Mouse (Mus musculus) heart, adult 9 months (tissue): ENCODE measurements around the gene Cic.

Experiments used
- DNase-seq, 2 experiments: peaks; one replicate each; pipeline ENCODE4 v3.0.0; 2022; ENCODE audit warnings: low spot score in 2 of 2

Cic gene

DNA sequence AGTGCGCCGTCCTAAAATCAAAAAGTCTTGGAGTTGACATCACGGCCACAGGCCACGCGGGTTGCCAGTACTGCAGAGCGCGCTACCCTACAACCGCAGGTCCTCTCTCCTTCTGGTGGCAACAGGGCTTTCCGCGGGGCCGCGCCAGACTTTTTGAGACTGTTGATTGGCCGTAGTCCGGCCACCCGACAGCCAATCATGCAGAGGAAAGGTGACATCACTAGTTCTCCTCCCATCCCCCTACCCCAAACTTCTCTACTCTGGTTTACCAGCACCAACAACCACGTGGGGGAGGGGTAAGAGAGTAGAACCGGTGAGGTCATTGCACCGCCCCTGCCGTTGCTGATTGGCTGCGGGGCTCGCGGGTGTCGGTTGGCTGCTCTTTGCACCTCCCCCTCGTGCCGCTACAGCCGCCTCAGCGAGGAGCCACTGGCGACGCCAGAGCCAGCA lies at the start of gene Cic:
Gene Cic (plus strand): TSS at position 404 of the 450 bp plus-strand sequence.
- peak; percentile 100 for DNase-seq

DNA sequence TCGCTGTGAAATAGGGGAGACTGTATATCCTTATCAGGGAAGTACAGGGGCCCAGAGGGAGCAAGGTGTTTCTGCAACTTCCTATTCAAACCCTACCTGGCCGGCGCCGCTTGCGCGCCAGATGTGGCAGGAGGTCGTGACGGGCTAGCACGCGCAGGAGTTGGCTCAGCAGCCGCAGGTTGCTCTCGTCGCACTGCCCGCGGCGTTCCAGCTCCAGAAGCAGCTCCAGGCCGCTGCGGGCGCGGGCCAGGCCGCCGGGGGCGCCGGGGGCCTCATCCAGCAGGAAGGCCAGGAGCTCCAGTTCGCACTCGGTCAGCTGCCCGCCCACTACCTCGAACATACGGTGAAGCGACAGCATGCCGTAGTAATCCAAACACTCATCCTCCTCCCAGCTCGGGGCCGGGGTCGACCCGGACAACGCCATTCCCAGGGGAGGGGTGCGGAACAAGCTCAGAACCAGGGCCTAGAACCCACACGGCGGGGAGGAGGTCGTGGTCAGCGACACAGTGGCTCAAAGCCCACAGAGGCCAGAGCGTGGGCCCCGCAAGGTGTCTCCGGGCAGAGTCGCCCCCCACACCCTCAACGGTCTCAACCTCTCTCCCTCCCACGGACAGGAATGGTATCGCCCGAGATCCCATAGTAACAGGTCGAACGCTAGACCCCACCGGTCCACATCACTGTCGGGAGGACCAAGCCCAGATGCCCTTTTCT lies 48.6 kb upstream of the Cic start:
- DNase-seq: peak; percentile 33 to 40

- DNase-seq: no peak
Observed at GRCm38 (mm10) chr7:25219416-25219750, 48.1 kb upstream of the Cic start.

DNA sequence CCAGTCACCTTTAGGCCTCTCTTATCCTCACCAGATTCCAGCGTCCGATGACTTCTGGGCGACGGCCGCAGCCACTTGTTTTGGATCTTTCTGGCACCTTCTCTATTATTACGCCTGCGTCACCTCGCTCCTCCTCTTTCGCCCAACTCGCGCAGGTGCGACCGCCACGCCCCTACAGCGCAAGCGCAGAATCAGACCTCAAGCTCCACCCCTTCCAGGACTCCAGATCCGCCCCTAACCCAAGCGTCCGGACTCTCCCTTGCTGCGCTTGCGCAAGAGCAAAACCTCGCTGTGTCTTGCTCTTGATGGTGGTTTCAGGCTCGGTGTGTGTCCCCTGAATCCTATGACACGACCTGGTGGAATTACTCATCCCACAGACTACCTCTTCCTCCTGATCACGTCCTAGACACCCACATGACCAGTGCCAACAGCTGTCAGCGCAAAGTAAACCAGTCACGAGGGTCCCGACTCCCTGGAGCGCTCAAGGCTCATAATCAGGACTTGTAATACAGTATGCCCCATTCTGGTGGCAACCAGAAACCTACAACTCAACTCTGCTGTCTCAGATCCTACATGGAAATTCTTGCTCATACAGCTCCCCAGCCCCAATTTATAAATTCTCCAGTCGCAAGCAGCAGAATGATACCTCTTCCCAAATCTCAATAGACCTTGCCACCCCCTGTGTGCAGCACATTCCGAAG lies 47.6 kb upstream of the Cic start:
- DNase-seq: peak; percentile 96 to 97

DNA sequence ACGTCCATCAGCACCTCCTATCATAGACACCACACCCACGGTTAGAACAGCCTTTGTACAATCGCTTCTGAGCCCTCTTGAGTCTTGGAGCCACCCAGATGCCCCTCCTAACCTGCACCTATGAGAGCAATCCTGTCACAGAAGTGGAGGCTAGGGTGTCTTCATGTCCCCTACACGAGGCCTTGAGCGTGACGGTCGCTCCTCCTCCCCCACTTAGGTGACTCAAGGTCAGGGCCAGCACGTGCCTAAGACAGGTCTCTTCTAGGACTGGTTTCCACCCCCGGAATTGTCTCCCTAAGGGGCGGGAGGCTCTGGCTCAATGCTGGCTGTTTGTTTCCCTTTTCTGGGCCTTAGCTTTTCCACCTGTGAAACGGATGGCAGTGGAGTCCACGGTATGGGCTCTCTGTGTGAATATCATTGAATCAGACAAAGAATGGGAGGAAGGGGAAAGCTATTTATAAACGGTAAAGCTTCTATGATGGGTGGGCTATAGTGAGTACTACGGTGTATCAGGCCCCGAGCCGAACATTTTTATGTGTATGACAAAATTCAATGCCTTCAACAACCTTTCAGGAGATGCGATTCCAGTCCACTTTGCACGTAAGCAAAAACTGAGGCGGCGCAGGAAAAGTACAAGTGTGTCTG lies 46.9 kb upstream of the Cic start, which contains the start of gene Dedd2:
Gene Dedd2 (minus strand): TSS at position 159 of the 645 bp plus-strand sequence.
- DNase-seq: peak; percentile 59 to 79

GRCm38 (mm10) chr7:25221102-25221883 lies 46.2 kb upstream of the Cic start, which contains the start of gene Zfp526:
TSS of gene Zfp526 (plus strand) at chr7:25221425.
- DNase-seq: peak; percentile 99

DNA sequence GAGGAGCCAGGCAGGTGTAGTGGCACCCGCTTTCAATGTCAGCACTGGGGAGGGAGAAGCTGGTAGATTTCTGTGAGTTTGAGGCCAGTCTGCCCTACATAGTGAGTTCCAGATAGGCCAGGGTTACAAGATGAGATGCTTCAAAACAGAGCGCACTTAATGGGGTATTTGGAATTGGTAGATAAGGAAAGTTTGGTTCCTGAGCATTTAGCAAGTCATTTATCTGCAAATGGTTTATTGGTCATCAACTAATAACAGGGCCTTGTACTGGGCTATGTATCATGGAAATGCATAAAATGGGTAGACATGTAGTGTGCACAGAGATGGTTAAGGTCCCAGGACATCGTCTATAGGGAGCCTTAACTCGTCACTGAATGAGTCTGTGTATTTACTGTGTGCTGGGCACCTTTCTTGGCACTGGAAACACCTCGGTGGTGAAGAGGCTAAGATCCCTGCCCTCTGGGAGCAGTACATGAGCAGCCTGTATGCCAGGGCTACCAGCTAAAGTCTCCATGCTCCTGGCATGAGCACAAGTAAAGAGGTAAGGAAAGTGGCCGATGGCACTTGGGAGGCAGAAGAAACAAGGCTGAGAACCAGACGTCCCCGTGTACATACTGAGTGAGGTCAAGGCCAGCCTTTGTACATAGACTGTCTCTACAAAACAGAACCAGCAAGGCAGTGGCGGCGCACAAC lies 45.1 kb upstream of the Cic start:
- DNase-seq: no peak

DNA sequence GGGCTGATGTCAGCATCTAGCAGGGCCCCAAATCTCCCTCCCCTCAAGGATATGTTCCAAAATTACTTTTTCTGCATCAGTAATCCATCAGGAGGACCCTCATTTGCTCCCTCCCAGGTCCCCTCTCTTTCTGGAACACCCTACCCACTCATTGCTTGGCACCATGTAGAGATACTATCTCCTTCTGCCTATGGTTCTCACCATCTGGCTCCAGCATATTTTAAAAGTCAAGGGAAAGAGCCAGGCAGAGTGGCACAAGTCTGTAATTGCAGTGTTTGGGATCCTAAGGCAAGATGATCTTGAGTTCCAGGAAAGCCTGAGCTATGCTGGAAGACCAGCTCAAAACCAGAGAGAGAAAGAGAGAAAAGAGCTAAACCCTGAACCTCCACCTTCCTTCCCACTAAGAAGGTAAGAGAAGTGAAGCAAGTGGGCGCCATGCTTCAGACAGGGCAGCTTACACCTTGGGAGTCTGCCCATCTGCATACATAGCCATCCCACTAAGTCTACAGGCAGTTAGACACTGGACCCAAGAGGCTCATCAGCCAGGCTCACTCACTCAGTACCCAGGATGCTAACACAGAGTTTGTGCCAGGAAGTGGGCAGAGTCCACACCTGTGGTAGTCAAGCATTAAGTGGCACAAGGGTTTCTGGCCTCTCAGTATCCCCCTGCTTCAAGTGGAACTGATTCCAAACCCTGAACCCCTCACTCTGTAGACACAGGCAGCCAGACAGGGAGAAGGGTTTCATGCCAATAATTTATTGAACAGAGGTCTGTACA lies 39.8 kb upstream of the Cic start:
- DNase-seq: no peak

- no peak for DNase-seq
Observed at GRCm38 (mm10) chr7:25230690-25231285, 36.7 kb upstream of the Cic start.

DNA sequence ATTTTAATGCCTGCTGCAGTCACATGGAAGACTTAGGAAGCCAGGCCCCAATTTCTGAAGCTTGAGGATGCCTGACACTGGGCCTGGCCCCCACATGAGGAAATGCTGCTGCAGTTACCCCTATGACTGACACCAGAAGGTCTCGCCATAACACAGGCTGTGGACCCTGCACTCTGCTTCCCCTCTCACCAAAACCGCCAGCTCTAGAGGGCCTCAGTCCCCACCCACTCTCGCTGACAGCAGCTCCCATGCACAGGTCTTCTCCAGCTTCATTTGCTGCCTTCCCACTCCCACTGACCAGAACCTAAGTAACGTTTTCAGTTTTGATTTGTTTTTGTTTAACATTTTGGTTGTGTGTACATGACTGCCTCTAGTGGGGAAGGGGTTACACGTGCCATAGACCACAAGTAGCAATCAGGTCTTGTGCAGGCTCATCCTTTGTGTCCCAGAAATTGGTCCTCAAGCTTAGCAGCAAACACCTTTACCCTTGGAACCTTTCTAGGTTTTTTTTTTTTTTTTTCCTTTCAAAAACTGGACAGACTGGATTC lies 35.3 kb upstream of the Cic start:
- DNase-seq: no peak

DNA sequence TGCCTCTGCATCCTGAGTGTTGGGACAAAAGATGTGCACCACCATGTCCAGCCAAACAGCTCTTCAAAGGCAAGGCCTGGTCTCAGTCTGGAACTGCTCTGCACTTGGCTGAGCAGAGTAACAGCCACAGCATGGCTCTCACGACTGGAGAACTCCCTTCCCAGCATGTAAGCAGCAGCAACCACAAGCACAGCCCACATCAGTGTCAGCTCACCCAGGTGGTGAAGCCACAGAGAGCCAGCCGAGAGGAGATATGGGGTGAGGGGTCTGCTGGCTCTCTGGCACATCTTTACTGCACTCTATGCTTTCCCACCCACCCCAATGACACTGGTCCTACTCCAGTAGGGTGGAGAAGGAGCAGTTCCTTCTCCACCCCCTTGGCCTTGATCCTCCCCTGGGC lies 34.4 kb upstream of the Cic start:
- DNase-seq: no peak

GRCm38 (mm10) chr7:25235526-25235925 lies 32.0 kb upstream of the Cic start:
- no peak for DNase-seq

GRCm38 (mm10) chr7:25237249-25238014 lies 30.1 kb upstream of the Cic start, which contains the start of gene Gsk3a:
TSS of gene Gsk3a (minus strand) at chr7:25237851.
- peak; percentile 97 to 99 for DNase-seq

- peak; percentile 94 to 98 for DNase-seq
Observed at GRCm38 (mm10) chr7:25238015-25238706, 29.3 kb upstream of the Cic start.

DNA sequence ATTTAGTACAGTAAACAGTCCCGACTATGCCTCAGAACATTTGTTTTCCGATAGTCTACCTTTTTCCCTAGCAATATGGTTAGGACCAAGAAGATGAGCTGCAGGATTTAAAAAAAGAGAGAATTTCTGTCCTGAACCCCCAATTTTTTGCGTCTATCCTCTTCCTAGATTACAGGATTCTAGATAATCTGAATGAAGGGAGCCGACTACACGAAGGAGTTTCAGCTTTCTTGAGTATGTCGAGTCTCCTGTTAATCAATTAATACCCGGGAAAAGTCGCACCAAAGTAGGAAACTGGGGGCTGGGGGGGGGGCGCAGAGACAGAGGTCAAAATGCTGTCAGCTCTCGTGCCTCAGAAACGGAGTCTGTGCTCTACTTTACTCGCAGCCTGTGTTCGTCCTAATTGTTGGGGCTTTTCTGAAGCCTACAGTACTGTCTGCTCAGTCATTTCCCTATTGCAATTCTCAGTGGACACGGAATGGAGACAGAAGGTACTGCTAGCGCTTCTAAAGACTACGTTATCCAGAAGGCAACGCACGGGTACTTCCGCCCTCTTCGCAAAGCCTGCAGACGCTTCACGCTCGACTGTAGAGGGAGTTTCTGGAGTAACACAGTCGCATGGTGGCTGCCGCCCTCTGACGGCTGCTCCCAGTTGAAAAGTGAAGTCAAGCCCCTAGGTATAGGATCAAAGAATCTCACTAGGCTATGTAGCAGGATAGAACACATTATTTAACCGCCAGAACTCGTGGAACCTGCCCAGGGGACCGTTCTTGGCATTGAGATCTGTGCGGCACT lies 28.5 kb upstream of the Cic start:
- DNase-seq: peak; percentile 88 to 89

GRCm38 (mm10) chr7:25240631-25241030 lies 26.9 kb upstream of the Cic start:
- DNase-seq: no peak

DNA sequence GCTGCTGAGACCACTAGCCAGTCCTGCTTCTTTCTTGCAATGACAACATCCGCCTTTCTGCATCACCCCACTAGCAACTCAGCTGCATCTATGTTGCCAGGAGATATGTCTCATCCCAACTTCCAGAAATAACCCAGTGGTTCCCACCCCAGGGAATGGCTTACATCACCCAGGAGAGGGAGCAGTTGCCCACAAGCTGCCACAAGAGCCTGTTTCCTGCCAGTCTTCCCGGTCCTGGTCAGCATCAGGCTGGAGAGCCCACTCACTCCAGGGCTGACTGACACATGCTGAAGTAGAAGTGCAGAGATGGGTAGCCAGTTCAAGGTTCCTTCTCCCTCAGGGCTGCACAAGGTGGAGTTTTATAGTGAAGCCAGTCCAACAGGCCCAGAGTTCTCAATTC lies 26.4 kb upstream of the Cic start:
- peak; percentile 72 to 73 for DNase-seq
